Mouse (Mus musculus): ENCODE measurements at regions not wholly inside any gene's neighbourhood (a gene's known extent, or its start where the extent isn't known, plus 50 kb on each side); places are given as distances from the start of the nearest gene placed in this dataset.

DNA sequence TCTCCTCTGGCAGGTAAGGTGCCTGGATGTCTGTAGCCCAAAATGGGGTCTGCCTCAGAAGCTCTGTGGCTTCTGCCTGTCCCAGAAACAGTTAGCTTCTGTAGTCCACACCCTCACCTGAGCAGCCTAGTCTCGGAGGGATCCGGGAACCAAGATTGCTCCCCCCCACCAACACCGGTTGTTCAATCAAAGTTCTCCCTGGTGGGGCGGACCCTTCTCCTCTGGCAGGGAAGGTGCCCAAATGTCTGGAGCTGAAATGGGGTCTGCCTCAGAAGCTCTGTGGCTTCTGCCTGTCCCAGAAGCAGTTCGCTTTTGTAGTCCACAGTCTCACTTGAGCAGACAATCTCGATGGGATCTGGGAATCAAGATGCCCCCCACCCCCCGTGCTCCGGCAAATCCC lies 273.0 kb downstream of the Gm28710 start:
- Histone ChIP-seq H3K9me3 (no peaks in the 10 kb centered on the region), H3K27ac (no peak overlapping the region), H3K4me2 (no peak overlapping the region), H3K4me3 (replicated peaks) (no peak overlapping the region), H3K9ac (no peak overlapping the region), H3K36me3 (no peaks in the 10 kb centered on the region), H3K27me3 (replicated peaks) (no peaks in the 10 kb centered on the region), H3K4me1 (no peaks in the 10 kb centered on the region)
- no peak for ATAC-seq (ENCODE audit: insufficient read depth, low FRiP score, low read depth)
- 93% methylated on average over 8 of the region's 8 CpGs for WGBS

DNA sequence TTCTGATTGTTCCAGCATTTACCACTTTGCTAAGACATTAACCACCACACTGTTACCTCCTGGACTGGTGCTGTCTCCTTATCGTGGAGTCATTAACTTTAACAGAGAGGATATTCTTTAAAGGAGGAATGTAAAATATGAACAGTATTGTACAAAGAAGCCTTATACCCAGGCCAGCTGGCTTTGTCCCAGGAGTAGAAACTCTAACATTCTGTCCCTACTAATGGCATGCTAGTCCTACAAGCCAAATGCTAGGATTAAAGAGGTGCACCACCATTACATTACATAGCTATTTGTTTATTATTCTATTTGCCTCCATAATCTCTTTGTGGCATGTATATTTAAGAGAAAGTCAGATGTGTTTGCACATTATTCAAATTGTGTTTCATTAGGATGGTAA lies 288.8 kb downstream of the Gm28710 start:
- H3K4me2 ChIP-seq, result no peak overlapping the region
- no peaks in the 10 kb centered on the region for H3K4me1 ChIP-seq
- H3K27ac ChIP-seq, result no peak overlapping the region
- H3K27me3 ChIP-seq (replicated peaks), result no peaks in the 10 kb centered on the region
- WGBS, result 42% methylated on average over 1 of the region's 1 CpGs
- no peak overlapping the region for H3K9ac ChIP-seq
- H3K9me3 ChIP-seq, result no peaks in the 10 kb centered on the region
- no peaks in the 10 kb centered on the region for H3K36me3 ChIP-seq
- no peak for ATAC-seq (ENCODE audit: insufficient read depth, low FRiP score, low read depth)
- H3K4me3 ChIP-seq (replicated peaks), result no peak overlapping the region

GRCm38 (mm10) chr5:17111556-17111955 lies 261.4 kb upstream of the Speer4f2 start:
- H3K27me3 ChIP-seq (replicated peaks), result no peaks in the 10 kb centered on the region
- no peak overlapping the region for H3K27ac ChIP-seq
- no peak for ATAC-seq (ENCODE audit: insufficient read depth, low FRiP score, low read depth)
- no peak overlapping the region for H3K4me2 ChIP-seq
- no peaks in the 10 kb centered on the region for H3K9me3 ChIP-seq
- H3K36me3 ChIP-seq, result no peaks in the 10 kb centered on the region
- no peaks in the 10 kb centered on the region for H3K4me1 ChIP-seq
- WGBS, result 81% methylated on average over 1 of the region's 1 CpGs
- H3K9ac ChIP-seq, result no peak overlapping the region
- no peak overlapping the region for H3K4me3 ChIP-seq (replicated peaks)

DNA sequence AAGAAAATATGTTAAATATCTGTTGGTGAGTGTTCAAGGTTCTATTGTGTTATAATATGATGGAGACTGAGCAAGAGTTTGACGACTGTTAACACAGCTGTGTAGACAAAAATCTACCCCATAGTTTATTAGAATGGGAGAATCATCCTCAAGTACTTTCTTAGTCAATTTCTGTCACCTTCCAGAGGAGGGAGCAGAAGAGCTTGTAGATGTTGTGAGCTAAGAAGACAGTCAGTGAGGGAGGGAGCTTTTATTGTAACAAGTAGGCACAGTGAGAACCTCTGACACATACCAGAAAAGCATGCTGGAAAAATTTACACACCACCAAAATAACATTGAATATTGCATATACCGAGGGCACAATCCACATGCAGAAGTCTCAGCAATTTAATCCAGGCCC lies 261.0 kb upstream of the Speer4f2 start:
- Histone ChIP-seq H3K4me3 (replicated peaks) (no peak overlapping the region), H3K27ac (no peak overlapping the region), H3K4me1 (no peaks in the 10 kb centered on the region), H3K4me2 (no peak overlapping the region), H3K9me3 (no peaks in the 10 kb centered on the region), H3K9ac (no peak overlapping the region), H3K36me3 (no peaks in the 10 kb centered on the region), H3K27me3 (replicated peaks) (no peaks in the 10 kb centered on the region)
- ATAC-seq (ENCODE audit: insufficient read depth, low FRiP score, low read depth), result no peak
- WGBS, result 53% methylated on average over 2 of the region's 2 CpGs

DNA sequence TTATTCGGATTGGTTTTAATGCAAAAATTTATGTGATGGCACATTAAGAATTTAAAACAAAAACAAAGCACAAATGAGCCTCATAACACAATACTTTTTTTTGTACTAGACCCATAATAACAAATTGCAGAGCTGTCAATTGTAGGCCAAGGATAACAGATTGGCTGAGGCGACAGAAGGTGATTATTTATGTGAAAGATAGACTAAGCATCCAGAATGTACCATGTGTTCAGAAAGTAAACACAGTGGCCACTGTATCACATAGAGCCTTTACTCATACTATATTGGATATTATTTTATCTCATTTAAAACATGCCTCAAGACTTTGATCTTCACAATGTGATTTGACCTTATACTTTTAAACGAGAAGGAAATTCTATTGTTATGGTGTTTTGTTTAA lies 257.9 kb upstream of the Speer4f2 start:
- no peaks in the 10 kb centered on the region for H3K36me3 ChIP-seq
- no peak for ATAC-seq (ENCODE audit: insufficient read depth, low FRiP score, low read depth)
- no peaks in the 10 kb centered on the region for H3K27me3 ChIP-seq (replicated peaks)
- H3K4me3 ChIP-seq (replicated peaks), result no peak overlapping the region
- no peak overlapping the region for H3K4me2 ChIP-seq
- H3K4me1 ChIP-seq, result no peaks in the 10 kb centered on the region
- no peak overlapping the region for H3K27ac ChIP-seq
- no peaks in the 10 kb centered on the region for H3K9me3 ChIP-seq
- H3K9ac ChIP-seq, result no peak overlapping the region
- 47% methylated on average over 3 of the region's 3 CpGs for WGBS

GRCm38 (mm10) chr5:17116072-17116471 lies 256.9 kb upstream of the Speer4f2 start:
- Histone ChIP-seq H3K4me2 (no peak overlapping the region), H3K4me1 (no peaks in the 10 kb centered on the region), H3K9ac (no peak overlapping the region), H3K4me3 (replicated peaks) (no peak overlapping the region), H3K36me3 (no peaks in the 10 kb centered on the region), H3K9me3 (no peaks in the 10 kb centered on the region), H3K27ac (no peak overlapping the region), H3K27me3 (replicated peaks) (no peaks in the 10 kb centered on the region)
- 27% methylated on average over 3 of the region's 3 CpGs for WGBS
- ATAC-seq (ENCODE audit: insufficient read depth, low FRiP score, low read depth), result no peak

- no peaks in the 10 kb centered on the region for H3K27me3 ChIP-seq (replicated peaks)
- H3K27ac ChIP-seq, result no peak overlapping the region
- no peaks in the 10 kb centered on the region for H3K4me1 ChIP-seq
- no peak overlapping the region for H3K4me2 ChIP-seq
- H3K9me3 ChIP-seq, result no peaks in the 10 kb centered on the region
- H3K36me3 ChIP-seq, result no peaks in the 10 kb centered on the region
- 80% methylated on average over 2 of the region's 2 CpGs for WGBS
- ATAC-seq (ENCODE audit: insufficient read depth, low FRiP score, low read depth), result no peak
- H3K4me3 ChIP-seq (replicated peaks), result no peak overlapping the region
- no peak overlapping the region for H3K9ac ChIP-seq
These were observed 247.7 kb upstream of the Speer4f2 start for GRCm38 (mm10) chr5:17125240-17125639.

DNA sequence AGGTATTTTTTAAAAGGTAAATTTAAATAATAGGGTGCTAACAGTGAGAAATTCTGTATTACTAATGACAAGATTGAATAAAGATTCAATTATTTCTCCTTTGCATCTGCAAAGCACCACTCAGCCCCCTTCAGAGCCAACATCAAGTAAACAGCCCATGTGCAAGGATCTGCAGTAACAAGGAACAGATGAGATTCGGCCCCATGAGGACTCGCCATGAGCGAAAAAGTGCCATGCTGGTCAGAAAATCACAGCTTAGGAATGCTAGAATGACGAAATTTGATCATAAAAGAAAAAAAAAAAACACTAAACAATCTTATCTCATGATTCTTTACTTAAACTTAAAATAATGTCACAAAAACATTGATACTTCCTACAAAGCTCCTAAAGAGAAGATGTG lies 245.5 kb upstream of the Speer4f2 start:
- no peak overlapping the region for H3K27ac ChIP-seq
- H3K9me3 ChIP-seq, result no peaks in the 10 kb centered on the region
- WGBS, result 89% methylated on average over 4 of the region's 4 CpGs
- no peaks in the 10 kb centered on the region for H3K36me3 ChIP-seq
- no peak for ATAC-seq (ENCODE audit: insufficient read depth, low FRiP score, low read depth)
- H3K4me2 ChIP-seq, result no peak overlapping the region
- H3K4me1 ChIP-seq, result no peaks in the 10 kb centered on the region
- no peaks in the 10 kb centered on the region for H3K27me3 ChIP-seq (replicated peaks)
- H3K4me3 ChIP-seq (replicated peaks), result no peak overlapping the region
- no peak overlapping the region for H3K9ac ChIP-seq

DNA sequence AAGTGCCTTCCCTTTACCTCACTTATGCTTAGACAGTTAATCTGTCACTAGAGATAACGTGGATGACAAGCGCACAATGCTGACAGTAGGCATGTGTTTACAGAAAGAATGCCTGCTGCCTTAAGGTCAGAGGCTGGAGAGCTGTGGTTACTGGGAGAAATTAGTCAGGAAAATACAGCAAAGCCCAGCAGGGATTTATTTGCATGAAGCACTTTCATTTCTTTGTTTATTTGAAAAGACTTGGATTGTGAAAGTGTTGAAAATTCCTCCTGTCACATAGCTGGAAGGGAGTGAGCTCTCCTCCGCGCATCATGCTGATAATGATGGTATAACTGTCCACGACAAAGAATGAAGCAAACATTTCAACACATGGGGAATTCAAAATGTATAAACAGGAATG lies 237.5 kb upstream of the Speer4f2 start:
- H3K27me3 ChIP-seq (replicated peaks), result no peaks in the 10 kb centered on the region
- WGBS, result 26% methylated on average over 5 of the region's 5 CpGs
- ATAC-seq (ENCODE audit: insufficient read depth, low FRiP score, low read depth), result no peak
- H3K4me3 ChIP-seq (replicated peaks), result no peak overlapping the region
- H3K9ac ChIP-seq, result no peak overlapping the region
- H3K4me1 ChIP-seq, result no peaks in the 10 kb centered on the region
- H3K36me3 ChIP-seq, result no peaks in the 10 kb centered on the region
- no peaks in the 10 kb centered on the region for H3K9me3 ChIP-seq
- H3K4me2 ChIP-seq, result no peak overlapping the region
- H3K27ac ChIP-seq, result no peak overlapping the region

DNA sequence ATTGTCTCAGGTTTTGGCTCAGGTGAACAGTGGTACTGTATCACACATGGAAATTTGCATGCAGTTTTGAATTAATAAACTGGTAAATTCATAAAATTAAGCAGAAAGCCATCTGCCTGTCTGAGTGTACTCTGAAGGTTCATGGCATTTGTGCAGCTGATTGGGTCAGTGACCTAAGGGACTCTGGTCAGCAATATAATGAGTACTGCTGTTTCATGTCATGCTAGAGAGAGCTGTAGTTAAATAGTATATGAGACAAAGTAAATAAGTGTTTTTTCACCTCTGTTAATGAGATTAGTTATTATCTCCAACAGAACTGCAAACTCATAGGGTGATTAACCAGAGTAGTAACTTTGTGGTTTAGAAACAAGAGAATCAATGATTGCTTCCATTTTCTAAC lies 231.4 kb upstream of the Speer4f2 start:
- Histone ChIP-seq H3K9ac (no peak overlapping the region), H3K4me2 (no peak overlapping the region), H3K36me3 (no peaks in the 10 kb centered on the region), H3K4me3 (replicated peaks) (no peak overlapping the region), H3K9me3 (no peaks in the 10 kb centered on the region), H3K27ac (no peak overlapping the region), H3K27me3 (replicated peaks) (no peaks in the 10 kb centered on the region), H3K4me1 (no peaks in the 10 kb centered on the region)
- peak; percentile 10; the same call in 1 of the 2 replicates for ATAC-seq (ENCODE audit: insufficient read depth, low FRiP score, low read depth)

DNA sequence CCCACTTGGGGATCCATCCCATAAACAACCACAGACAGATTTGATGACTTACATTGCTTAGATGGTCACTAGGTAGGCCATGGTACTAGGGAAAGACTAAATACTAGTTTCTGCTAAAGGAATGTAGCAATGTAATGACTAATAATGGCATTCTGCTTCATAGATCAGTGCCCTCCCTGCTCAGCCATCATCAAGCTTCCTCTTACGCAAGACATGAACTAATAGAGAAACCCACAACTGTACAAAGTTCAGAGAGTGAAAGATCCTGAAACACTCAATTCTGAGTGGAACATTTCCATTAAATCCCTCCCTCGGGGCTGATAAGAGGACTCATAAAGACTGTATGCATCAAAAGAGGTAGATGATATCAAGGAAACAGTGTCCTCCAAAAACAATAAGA lies 198.4 kb upstream of the Speer4f2 start:
- Histone ChIP-seq H3K9ac (no peak overlapping the region), H3K4me2 (no peak overlapping the region), H3K9me3 (no peaks in the 10 kb centered on the region), H3K27me3 (replicated peaks) (no peaks in the 10 kb centered on the region), H3K36me3 (no peaks in the 10 kb centered on the region), H3K4me1 (no peaks in the 10 kb centered on the region), H3K27ac (no peak overlapping the region), H3K4me3 (replicated peaks) (no peak overlapping the region)
- 88% methylated on average over 2 of the region's 2 CpGs for WGBS
- no peak for ATAC-seq (ENCODE audit: insufficient read depth, low FRiP score, low read depth)

- Histone ChIP-seq H3K27ac (no peak overlapping the region), H3K4me2 (no peak overlapping the region), H3K4me1 (no peaks in the 10 kb centered on the region), H3K9me3 (no peaks in the 10 kb centered on the region), H3K27me3 (replicated peaks) (no peaks in the 10 kb centered on the region), H3K4me3 (replicated peaks) (no peak overlapping the region), H3K36me3 (no peaks in the 10 kb centered on the region), H3K9ac (no peak overlapping the region)
- WGBS, result 51% methylated on average over 9 of the region's 9 CpGs
- ATAC-seq (ENCODE audit: insufficient read depth, low FRiP score, low read depth), result no peak
These were observed 196.2 kb upstream of the Speer4f2 start for GRCm38 (mm10) chr5:17176771-17177170.

DNA sequence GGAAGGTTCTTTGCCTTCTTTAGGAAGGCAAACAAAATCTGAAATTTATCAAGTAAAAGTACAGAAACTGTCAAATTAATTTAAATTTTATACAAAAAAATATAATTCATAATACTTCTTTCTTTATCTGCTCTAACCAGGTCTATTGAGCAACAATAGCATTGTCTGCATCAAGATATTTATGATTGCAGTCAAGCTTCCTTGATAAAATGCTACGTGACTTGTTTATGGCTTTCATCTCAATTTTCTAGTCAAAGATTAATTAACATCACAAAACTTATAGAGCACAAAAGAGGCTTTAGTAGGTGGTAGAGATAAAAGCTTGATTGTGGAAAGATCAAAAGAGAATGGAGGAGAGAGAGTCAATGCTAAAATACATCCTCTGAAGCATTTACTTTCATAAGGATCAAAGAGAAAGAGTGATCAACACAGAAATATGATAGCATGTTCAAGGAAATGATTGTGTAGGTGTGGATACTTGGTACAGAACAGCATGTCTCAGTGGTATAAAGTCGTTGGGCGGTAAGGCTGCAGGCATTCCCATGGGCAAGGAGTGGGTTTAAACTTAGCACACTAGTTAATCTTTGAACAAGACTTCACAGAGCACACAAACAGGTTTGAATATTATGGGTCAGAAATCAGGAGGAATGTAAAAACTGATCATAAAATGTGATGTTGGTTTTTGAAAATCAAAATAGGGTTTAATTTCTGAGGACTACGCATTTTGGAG lies 164.3 kb upstream of the Speer4f2 start:
- Histone ChIP-seq H3K27ac (no peak overlapping the region), H3K4me3 (replicated peaks) (no peak overlapping the region), H3K9me3 (no peaks in the 10 kb centered on the region), H3K9ac (no peak overlapping the region), H3K4me2 (no peak overlapping the region), H3K4me1 (no peaks in the 10 kb centered on the region), H3K27me3 (replicated peaks) (no peaks in the 10 kb centered on the region), H3K36me3 (no peaks in the 10 kb centered on the region)
- WGBS, result 79% methylated on average over 4 of the region's 4 CpGs
- no peak for ATAC-seq (ENCODE audit: insufficient read depth, low FRiP score, low read depth)
